Mouse (Mus musculus) c-Kit-positive CD71-negative TER-119-negative erythroid progenitor cells, embryonic 14.5 days (primary cell): Measurements from ENCODE around the gene Ptrh1.
A peak's percentile ranks its signal among the peaks of the same experiment; 100 is the strongest.

Experiments used
- DNase-seq: peaks from one replicate; pipeline ENCODE4 v3.0.0-alpha.2; 2013; ENCODE audit warnings: low read depth

Ptrh1 gene

GRCm38 (mm10) chr2:32775359-32776074 lies at the start of gene Ptrh1, which contains the start of gene Ttc16:
TSS of gene Ptrh1 (plus strand) at chr2:32775786.
TSS of gene Ttc16 (minus strand) at chr2:32775633.
- peak; percentile 96 for DNase-seq

- peak; percentile 92 for DNase-seq
Measured at GRCm38 (mm10) chr2:32727435-32727834, 48.2 kb upstream of the Ptrh1 start.

DNA sequence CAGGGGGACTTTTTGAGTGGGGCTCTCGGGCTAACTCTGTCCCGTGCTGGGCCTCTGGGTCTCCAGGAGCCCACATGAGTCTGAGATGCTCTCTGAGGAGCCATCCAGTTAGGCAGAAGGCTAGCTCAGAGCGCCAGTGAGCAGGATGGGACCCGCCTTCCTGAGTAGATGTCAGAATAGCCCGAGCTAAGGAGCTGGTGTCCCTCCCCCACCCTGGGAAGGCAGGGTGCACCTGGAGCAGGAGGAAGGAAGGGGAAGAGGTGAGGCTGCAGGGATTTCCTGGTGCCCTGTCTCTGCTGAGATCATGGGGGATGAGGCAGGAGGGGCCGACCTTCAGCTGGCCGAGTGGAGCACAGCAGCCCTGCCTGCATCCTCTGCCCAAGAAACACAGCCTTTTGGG lies 47.1 kb upstream of the Ptrh1 start:
- no peak for DNase-seq

DNA sequence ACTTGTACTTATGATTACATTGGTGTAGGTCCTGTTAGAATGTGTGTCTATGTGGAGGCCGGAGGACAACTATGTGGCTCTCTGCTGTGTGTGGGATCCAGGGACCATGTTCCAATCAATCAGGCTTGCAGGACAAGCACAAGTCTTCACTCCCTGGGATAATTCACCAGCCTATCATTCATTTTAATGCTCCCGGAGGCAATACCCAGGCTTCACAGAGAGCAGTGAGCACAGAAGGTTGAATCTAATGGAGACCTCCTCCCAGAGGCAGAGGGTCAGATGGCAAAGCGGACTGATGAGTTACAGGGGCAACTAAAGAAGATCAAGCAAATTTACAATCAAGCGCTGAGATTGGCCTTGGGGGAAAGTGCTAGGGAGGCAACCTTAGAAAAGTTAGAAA lies 46.0 kb upstream of the Ptrh1 start:
- no peak for DNase-seq

DNA sequence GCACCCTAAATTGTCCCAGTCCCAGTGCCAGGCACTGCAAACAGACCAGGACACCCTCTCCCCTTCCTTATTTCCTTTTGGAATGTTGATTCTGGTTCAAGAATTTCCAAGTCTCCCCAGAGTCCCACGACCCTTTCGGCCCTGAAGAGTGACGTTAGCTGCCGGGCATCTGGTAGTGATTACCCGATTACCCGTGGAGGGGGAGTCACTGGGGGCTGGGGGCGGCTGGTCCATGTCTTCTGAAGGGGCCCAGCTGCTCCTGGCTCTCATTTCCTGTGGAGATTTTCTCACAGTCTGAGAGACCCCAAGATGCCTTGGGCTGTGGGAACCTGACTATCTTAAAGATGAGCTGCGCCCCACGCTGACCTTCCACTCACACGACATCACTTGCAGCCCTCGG lies 44.7 kb upstream of the Ptrh1 start:
- no peak for DNase-seq

DNA sequence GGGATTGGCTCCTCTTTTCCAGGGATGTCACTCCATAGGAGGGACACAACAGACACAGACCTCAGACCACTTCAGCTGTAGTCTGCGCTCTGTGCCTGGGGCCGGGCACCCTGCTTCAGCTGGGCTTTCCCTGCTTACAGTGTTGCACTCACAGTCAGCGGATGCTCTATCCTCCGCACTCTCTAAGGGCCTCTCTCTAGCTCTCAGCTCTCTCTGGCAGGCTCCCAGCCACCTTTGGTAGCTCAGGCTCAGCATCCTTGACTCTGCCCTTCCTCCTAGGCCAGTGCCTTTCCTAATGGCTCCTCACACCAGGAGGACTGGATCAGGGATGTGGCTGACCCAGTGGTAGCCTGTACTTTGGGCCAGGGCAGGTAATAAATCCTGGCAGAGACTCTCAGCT lies 43.7 kb upstream of the Ptrh1 start:
- no peak for DNase-seq

- DNase-seq = no peak
Measured at GRCm38 (mm10) chr2:32732695-32733094, 42.9 kb upstream of the Ptrh1 start.

GRCm38 (mm10) chr2:32734480-32734879 lies 41.1 kb upstream of the Ptrh1 start:
- no peak for DNase-seq

- DNase-seq = no peak
Measured at GRCm38 (mm10) chr2:32734933-32735332, 40.7 kb upstream of the Ptrh1 start.

DNA sequence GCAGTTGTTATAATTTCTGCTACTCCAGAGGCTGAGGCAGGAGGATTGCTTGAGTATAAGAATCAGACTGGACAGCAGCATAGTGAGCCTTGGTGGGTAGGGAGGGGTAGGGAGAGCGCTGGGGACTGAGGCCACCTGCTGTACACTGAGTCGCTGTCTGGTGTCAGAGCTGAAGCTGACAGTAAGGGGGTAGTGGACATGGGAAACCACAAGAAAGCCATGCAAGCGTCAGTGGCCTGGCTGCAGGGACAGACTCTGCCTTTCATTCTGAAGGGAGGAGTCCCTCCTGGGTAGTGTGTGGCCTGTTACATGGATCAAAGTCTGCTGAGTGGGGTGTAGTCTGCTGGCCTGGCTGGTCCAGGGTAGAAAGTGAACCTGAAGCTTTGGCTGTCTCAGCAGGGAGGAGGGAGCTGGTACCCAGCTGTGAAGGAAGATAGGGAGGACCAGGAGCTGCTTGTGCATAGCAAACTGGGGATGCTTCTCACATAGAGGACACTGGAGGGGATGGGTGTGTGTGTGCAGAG lies 39.2 kb upstream of the Ptrh1 start:
- no peak for DNase-seq

- no peak for DNase-seq
Measured at GRCm38 (mm10) chr2:32737008-32737407, 38.6 kb upstream of the Ptrh1 start.

GRCm38 (mm10) chr2:32739311-32739710 lies 36.3 kb upstream of the Ptrh1 start:
- no peak for DNase-seq

- no peak for DNase-seq
Measured at GRCm38 (mm10) chr2:32740916-32741272, 34.7 kb upstream of the Ptrh1 start, which contains the start of gene 6330409D20Rik. TSS of gene 6330409D20Rik (minus strand) at chr2:32741016.

GRCm38 (mm10) chr2:32741273-32742172 lies 34.1 kb upstream of the Ptrh1 start:
- no peak for DNase-seq

- DNase-seq = no peak
Measured at GRCm38 (mm10) chr2:32742173-32742531, 33.4 kb upstream of the Ptrh1 start.

GRCm38 (mm10) chr2:32744272-32744982 lies 31.2 kb upstream of the Ptrh1 start:
- no peak for DNase-seq

- DNase-seq = no peak
Measured at GRCm38 (mm10) chr2:32749082-32749481, 26.5 kb upstream of the Ptrh1 start.

GRCm38 (mm10) chr2:32750199-32750598 lies 25.4 kb upstream of the Ptrh1 start:
- DNase-seq = no peak

- no peak for DNase-seq
Measured at GRCm38 (mm10) chr2:32750887-32751664, 24.5 kb upstream of the Ptrh1 start.

DNA sequence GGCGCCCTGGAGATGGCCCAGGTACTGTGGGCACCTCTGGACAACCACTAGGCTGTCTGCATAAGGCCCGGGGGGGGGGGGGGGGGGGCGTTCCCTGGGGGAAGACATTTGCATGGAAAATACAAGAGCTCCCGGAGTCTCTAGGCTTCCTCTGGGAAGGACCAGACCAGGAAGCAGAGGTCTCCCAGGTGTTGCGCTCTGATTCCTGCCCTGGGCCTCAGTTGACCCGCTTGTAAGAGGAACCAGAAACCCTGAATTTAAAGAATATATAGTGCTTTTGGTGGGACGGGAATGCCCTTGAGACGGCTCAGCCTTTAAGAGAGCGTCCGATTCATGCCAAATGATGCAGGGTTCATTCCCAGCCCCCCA lies 23.9 kb upstream of the Ptrh1 start:
- DNase-seq = no peak

DNA sequence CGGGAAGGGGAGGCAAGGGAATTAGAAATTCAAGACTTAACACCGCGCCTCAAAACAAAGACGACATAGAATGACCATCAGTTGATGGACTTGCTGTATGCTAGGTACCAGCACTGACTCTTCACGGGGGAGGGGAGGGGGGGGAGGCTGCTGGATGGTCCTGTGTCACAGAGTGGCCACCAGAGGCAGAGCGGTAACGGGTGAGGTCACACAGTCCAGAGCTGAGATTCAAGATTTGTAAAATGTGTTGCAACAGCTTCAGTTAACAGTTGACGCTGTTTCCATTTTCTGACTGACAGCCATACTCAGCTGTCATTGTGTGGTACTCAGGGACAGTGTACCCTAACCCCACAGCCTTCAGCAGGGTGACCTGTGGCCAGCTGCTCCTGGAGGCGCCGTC lies 23.4 kb upstream of the Ptrh1 start:
- no peak for DNase-seq

DNA sequence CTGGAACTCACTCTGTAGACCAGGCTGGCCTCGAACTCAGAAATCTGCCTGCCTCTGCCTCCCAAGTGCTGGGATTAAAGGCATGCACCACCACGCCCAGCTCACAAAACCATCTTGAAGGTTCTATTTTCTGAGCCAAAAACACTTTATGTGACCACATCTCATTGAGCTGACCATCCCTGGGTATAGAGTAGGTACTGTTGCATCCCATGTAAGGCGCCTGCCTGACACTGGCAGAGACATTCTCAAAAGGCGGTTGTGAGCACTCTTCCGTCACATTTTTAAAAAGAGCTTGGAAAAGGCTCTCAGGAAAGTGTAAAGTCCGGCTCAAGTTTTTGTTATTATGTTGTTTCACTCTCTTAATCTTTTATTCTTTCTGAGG lies 18.9 kb upstream of the Ptrh1 start:
- DNase-seq = no peak
